Mouse (Mus musculus) brain, embryonic 14.5 days (tissue): ENCODE data around the gene Nlgn1. TPM values are rescaled to one million over a fixed set of nuclear protein-coding genes. Genes with fewer than 3 reads are reported as not detected.

Experiments used
- DNase-seq: peaks from one replicate; pipeline ENCODE4 v3.0.0-alpha.2; 2011; ENCODE audit warnings: low read depth
- CTCF ChIP-seq: fragments of 200-500 bp; IDR thresholded peaks from 2 replicates; pipeline ENCODE4 v1.5.1; 2012; ENCODE audit warnings: inconsistent platforms, mild to moderate bottlenecking, moderate library complexity, borderline replicate concordance; ENCODE audit not compliant: insufficient read depth, insufficient read length; ENCODE audit errors: extremely low read depth
- POLR2A ChIP-seq: fragments of 200-500 bp; IDR thresholded peaks from 2 replicates; pipeline ENCODE4 v1.6.1; 2012; ENCODE audit warnings: mild to moderate bottlenecking, inconsistent platforms, borderline replicate concordance; ENCODE audit not compliant: poor library complexity, insufficient read depth, insufficient read length, severe bottlenecking; ENCODE audit errors: extremely low read depth
- polyA plus RNA-seq: library from polyadenylated mRNA; depleted of rRNA; stranded (reverse); fragments of >200 nt; gene quantifications from 2 replicates; pipeline ENCODE4 v1.2.3, GENCODE M21; 2012

Gene Nlgn1
- polyA plus RNA-seq, 1 experiment, result 18.9 TPM

DNA sequence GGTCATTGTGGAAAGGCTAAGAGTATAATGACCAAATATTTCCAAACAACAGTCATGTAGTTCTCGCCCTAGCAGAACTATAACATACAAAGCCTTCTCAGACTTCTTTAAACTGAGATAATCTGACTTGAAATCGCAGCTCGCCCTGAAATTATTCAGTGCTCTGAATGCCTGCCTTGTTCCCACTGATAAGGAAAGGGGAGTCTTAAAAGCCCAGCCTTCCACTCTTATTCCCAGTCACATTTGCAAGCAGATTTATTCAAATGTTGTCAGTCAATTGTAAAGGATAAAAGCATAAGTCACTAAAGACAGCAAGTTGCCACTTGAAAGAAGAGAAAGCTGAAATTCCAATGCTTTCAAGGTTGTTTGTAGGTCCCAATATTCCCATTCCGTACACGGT lies 658.9 kb downstream of the Nlgn1 start:
- no peak for TF ChIP-seq CTCF
- no peak for TF ChIP-seq POLR2A
- DNase-seq, result peak; percentile 54

DNA sequence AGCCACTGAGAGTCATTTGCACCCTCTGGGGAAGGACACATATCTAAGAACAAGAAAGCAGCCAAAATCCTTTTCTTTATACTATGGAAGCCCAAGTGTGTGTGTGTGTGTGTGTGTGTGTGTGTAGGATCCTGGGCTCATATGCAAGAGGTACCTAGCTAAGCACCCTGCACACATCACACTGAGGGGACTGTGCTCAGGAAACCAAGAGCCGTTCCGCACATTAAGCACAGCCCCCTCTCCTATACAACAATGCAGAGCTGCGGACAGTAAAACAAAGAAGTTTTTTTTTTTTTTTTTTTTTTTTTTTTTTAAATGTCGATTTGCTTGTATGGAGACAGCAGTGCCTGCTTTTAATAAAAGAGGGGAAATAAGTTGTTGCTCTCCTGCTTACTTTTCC lies 659.5 kb downstream of the Nlgn1 start:
- TF ChIP-seq POLR2A (no peak), CTCF (no peak)
- DNase-seq, result no peak

DNA sequence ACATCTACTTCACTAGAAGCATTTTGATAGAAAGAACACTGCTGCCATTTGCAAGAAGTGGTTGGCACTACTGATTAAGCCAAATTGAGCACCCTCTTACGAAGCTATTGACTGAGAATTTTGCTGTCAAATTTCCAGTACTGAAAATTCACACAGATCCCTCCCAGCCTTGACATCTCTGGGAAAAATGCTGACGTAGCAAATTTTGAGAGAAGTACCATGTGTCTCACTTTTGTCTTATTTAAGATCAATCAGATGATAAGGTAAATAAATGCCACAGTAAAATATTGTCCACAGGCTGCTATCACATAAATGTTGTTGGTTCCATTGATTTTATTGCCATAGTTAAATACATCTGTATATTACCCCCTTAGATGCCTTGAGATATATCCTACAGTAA lies 668.8 kb downstream of the Nlgn1 start:
- DNase-seq, result no peak
- TF ChIP-seq CTCF (no peak), POLR2A (no peak)

DNA sequence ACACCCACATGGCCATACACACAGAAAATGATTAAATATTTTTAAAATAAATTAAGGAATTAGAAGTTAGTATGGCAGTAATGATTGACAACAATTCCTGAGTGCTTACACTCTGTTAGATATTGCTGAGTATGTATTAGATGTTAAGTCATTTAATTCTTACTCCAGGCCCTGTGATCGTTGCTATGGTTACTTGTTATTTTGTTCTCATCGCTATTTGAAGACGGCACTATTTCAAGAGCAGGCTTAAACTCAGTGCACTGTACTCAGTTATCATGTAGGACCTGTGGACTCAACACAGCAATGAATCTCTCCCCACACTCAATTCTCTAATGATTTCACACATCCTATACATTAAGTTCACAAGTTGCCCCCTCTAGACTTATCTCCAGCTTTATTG lies 672.0 kb downstream of the Nlgn1 start:
- DNase-seq, result no peak
- TF ChIP-seq CTCF, result no peak
- TF ChIP-seq POLR2A, result no peak

DNA sequence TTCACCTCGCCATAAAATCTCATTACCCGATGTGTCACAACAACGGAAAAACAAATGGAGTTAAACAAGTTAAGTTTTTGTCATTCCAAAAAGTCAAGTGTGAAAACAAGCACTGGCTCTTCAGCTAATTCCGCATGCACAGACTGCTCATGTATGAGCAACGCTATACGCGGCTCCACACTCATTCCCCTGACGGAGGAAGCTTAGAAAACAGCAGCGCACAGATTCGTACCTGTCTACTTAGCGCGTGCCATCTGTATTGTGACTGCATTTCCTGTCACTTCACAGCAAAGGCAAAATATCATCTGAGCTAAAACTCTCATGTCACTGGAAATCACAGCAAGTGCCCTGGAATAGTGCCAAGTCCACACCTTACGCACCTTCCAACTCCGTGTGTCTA lies 674.3 kb downstream of the Nlgn1 start:
- TF ChIP-seq CTCF, result no peak
- DNase-seq, result peak; percentile 62

DNA sequence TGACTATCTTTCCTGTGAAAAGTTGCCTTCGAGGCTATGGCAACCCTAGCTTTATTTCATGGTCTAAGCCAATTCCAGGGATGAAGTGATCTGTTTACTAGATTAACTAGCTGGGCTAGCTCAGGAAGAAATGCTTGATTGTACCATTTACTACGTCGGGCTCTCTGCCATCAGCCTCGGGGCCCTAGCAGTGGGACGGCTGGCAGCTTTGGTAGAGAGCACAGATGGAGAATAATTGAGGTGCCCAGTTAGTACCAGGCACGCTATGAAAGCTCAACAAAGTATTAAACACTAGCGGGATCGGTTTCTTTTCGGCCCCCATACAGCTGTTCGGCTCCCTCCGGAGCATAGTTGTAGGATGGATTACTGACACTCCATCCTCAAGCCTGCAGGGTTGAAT lies 675.2 kb downstream of the Nlgn1 start:
- DNase-seq, result peak; percentile 66
- TF ChIP-seq CTCF (no peak), POLR2A (no peak)

DNA sequence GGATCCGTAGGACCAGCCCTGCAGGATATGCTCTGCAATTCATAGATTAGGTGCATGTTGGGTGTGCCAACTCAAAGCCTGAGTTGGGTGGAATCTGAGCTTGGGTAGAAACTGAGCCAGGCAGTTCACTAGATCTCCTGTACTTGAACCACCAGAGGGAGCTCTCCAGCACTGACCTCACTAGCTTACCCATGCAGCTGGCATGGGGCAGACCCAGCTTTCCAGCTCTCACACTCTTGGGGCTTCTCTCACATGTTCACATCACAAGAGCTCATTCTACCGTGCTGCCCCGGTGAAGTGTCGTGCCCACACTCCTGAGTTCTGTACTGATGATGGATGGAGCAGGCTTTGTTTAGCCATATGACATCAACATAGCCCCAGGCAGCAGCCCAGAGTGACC lies 679.2 kb downstream of the Nlgn1 start:
- no peak for TF ChIP-seq POLR2A
- peak; percentile 53; the same call in 1 of the 2 replicates for TF ChIP-seq CTCF
- DNase-seq, result peak; percentile 59

DNA sequence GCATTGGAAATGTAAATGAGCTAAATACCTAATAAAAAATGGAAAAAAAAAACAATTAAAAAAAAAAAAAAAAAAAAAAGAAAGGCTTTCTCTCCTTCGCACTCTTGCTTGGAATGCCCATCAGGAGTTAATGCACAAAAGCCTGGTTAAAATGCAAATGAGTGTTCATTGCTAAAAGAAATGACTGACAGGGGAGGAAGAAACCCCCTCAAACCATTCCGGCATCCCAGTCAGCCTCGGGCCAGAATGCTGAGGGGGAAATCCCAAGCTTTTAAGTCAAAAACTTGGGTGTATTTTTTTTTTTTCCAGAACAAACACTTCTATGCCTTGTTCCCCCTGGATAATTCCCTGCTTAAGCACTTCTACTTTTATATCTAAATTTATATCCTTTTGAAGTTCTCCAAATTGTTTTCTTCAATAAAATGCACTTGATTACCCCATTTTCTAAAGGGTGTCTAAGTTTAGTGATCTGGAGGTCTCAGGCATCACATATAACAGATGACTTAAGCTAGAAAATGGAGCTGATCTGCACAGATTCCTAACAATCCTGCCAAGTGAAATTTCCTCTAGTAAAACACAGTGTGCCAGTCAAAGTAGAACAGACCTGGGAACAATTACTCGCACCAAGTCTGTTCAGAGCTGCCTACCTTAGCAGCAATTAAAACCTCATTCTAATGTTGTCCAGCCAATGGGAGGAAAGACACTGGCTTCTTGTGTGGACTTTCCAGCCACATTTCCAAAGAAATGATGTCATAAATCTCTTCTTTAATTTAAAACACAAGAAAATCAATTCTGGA lies 686.2 kb downstream of the Nlgn1 start:
- TF ChIP-seq CTCF, result no peak
- TF ChIP-seq POLR2A, result no peak
- peak; percentile 74 for DNase-seq

DNA sequence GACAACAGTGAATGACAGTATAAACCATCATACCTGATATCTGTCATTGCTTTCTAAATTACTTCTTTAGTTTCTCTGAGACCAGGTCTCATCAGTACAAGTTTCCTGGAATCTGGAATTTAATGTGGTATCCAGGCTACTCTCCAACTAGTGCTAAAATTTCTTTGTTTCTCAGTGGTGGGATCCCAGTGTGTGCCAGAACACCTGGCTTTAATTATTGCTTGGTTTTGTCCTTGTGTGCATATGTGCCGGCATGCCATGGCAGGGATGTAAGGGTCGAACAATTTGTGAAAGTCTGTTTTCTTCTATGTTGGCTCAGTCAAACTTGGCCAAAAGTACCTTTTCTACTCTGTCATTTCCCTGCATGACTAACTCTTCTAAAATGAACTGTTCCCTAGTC lies 703.1 kb downstream of the Nlgn1 start:
- no peak for DNase-seq
- TF ChIP-seq POLR2A (no peak), CTCF (no peak)

DNA sequence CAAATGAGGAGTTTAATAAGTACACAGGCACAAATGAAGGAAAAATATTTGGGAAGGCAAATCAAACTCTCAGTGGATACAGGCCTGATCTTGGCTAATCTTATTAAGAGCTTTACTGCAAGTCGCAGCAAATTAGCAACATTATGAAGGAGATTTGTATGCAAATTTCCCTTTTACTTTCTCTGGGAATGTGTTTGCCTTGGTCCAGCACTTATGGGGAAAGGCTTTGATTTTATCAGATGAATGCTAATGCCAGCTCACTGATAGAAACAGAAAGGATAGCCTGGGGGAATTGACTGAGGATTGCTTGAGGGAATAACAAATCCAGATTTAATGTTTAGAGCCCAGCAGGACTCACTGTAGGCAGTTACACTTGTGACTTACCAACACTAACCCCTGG lies 725.7 kb downstream of the Nlgn1 start:
- DNase-seq, result peak; percentile 64
- TF ChIP-seq CTCF (no peak), POLR2A (no peak)

DNA sequence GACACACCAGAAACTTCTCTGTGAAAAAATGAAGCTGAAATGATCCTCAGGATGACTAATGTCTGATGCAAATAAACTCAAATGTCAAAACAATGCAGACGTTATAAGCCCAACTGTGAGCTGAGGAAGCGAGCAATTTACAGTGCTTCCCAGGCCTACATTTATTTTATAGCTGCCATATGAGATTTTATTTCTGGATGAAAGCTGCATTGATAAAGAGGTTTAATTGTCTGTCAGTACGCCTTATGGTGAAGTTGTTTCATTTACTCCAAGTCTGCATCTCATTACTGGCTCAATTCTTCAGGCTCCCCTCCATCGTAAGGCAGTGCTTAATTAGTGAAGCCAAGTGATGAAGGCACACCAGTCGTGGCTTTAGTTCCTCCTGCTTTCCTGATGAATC lies 734.7 kb downstream of the Nlgn1 start:
- DNase-seq, result peak; percentile 82
- TF ChIP-seq POLR2A (no peak), CTCF (no peak)

DNA sequence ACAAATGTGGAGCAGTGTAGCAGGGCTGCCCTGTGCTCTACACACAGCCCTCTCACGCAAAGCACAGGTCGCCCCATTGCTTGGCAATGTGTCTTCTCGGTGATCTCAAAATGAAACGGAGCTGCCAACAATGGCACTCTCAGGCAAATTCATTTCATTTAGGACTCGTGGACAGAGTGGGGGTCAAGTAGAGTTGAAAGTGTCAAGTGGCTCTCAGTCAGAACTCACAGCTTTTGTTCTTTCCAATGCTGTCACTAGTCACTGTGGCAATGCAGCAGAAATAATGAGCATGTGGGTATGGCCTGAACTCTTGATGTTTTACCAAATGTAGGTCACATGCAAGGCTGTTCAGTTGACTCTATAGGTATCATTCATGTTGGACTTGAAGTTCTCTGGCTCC lies 756.7 kb downstream of the Nlgn1 start:
- TF ChIP-seq POLR2A, result no peak
- no peak for TF ChIP-seq CTCF
- peak; percentile 25 for DNase-seq
